Mouse (Mus musculus) macrophage (primary cell): Measurements from ENCODE around the gene Hint2. TPM values are rescaled to one million over a fixed set of nuclear protein-coding genes. Genes with fewer than 3 reads are reported as not detected.

Experiments used
- H3K27ac ChIP-seq: fragments of 350-480 bp; formaldehyde crosslinking; 2 replicates; pipeline ENCODE4 v1.9.0; 2021
- H3K36me3 ChIP-seq: fragments of 350-480 bp; formaldehyde crosslinking; 2 replicates; pipeline ENCODE4 v1.9.0; 2021; ENCODE audit errors: inconsistent target
- H3K4me3 ChIP-seq: fragments of 350-480 bp; formaldehyde crosslinking; 2 replicates; pipeline ENCODE4 v1.9.0; 2021; ENCODE audit errors: inconsistent target
- H3K79me2 ChIP-seq: fragments of 350-480 bp; formaldehyde crosslinking; 2 replicates; pipeline ENCODE4 v1.9.0; 2021; ENCODE audit errors: inconsistent target
- WGBS: methylation state at CpG from one replicate; pipeline ENCODE4 v1.1.7; 2026; ENCODE audit warnings: inconsistent platforms; ENCODE audit not compliant: missing documents; 5-methylcytosine and 5-hydroxymethylcytosine counted together
- polyA plus RNA-seq: library from polyadenylated mRNA; stranded (reverse); fragments of 250-400 nt; gene quantifications from 3 replicates; pipeline ENCODE4 v1.2.4, GENCODE M21; 2018; ENCODE audit warnings: inconsistent platforms
- total RNA-seq, 78 experiments: library from RNA; depleted of rRNA; stranded (reverse); fragments of 250-400 nt; gene quantifications; 1 replicate in 9 of 78; 2 replicates in 24 of 78; 3 replicates in 43 of 78; 4 replicates in 2 of 78; pipeline ENCODE4 v1.2.4; 2018; ENCODE audit warnings: inconsistent platforms in 56 of 78

The Hint2 gene
- 10 to 100 TPM in 11 of 26 experiments, 1 to 10 TPM in 13, not detected in 2; 1.2 to 24.6 (median 9.5) TPM for total RNA-seq (2018; cell fraction: chromatin; rRNA removed)
- total RNA-seq (2018; cell fraction: cytosol; rRNA removed) = 10 to 100 TPM; 18.6 to 27.8 (median 22.0) TPM
- total RNA-seq (2018; cell fraction: nucleus; rRNA removed) = 10 to 100 TPM in 17 of 26 experiments, 1 to 10 TPM in 9; 1.6 to 22.7 (median 12.6) TPM
- 11.4 to 34.2 TPM (median 26.9 TPM) in 3 replicates for polyA plus RNA-seq

GRCm38 (mm10) chr4:43656339-43657109 is at the start of gene Hint2:
Gene Hint2 (minus strand): TSS chr4:43656466.
- Histone ChIP-seq H3K4me3 (peak within 1 kb of the TSS; percentile 64), H3K36me3 (no peaks in the 10 kb centered on the region), H3K27ac (no peak within 1 kb of the TSS), H3K79me2 (no peaks in the 10 kb centered on the region)
- WGBS = 1% methylated on average over 34 of the region's 34 CpGs

GRCm38 (mm10) chr4:43705991-43706390 is 49.7 kb upstream of the Hint2 start:
- Histone ChIP-seq H3K79me2 (no peaks in the 10 kb centered on the region), H3K4me3 (no peak overlapping the region), H3K36me3 (no peaks in the 10 kb centered on the region), H3K27ac (no peak overlapping the region)
- WGBS = 89% methylated on average over 12 of the region's 13 CpGs

GRCm38 (mm10) chr4:43703851-43704250 is 47.6 kb upstream of the Hint2 start:
- H3K36me3 ChIP-seq = no peaks in the 10 kb centered on the region
- over 99% methylated on average over 8 of the region's 8 CpGs for WGBS
- no peaks in the 10 kb centered on the region for H3K79me2 ChIP-seq
- H3K4me3 ChIP-seq = no peak overlapping the region
- H3K27ac ChIP-seq = no peak overlapping the region

- Histone ChIP-seq H3K4me3 (no peak overlapping the region), H3K79me2 (no peaks in the 10 kb centered on the region), H3K36me3 (no peaks in the 10 kb centered on the region), H3K27ac (no peak overlapping the region)
- WGBS = 79% methylated on average over 6 of the region's 6 CpGs
Observed at GRCm38 (mm10) chr4:43703439-43703838, 47.2 kb upstream of the Hint2 start.

GRCm38 (mm10) chr4:43700707-43701106 is 44.4 kb upstream of the Hint2 start, which contains the start of gene Olfr70:
Gene Olfr70 (minus strand): TSS chr4:43700807.
- no peak within 1 kb of the TSS for H3K4me3 ChIP-seq
- H3K36me3 ChIP-seq = no peaks in the 10 kb centered on the region
- no peak within 1 kb of the TSS for H3K27ac ChIP-seq
- WGBS = 91% methylated on average over 6 of the region's 6 CpGs
- H3K79me2 ChIP-seq = no peaks in the 10 kb centered on the region

- WGBS = 95% methylated on average over 13 of the region's 13 CpGs
- H3K4me3 ChIP-seq = no peak overlapping the region
- H3K36me3 ChIP-seq = no peaks in the 10 kb centered on the region
- no peak overlapping the region for H3K27ac ChIP-seq
- H3K79me2 ChIP-seq = no peaks in the 10 kb centered on the region
Observed at GRCm38 (mm10) chr4:43696561-43696960, 40.3 kb upstream of the Hint2 start.

GRCm38 (mm10) chr4:43695249-43695671 is 39.0 kb upstream of the Hint2 start:
- 67% methylated on average over 8 of the region's 9 CpGs for WGBS
- Histone ChIP-seq H3K79me2 (no peaks in the 10 kb centered on the region), H3K4me3 (no peak overlapping the region), H3K27ac (no peak overlapping the region), H3K36me3 (no peaks in the 10 kb centered on the region)

- Histone ChIP-seq H3K79me2 (no peaks in the 10 kb centered on the region), H3K27ac (no peak overlapping the region), H3K36me3 (no peaks in the 10 kb centered on the region), H3K4me3 (no peak overlapping the region)
- 93% methylated on average over 1 of the region's 1 CpGs for WGBS
Observed at GRCm38 (mm10) chr4:43694439-43695248, 38.4 kb upstream of the Hint2 start.

GRCm38 (mm10) chr4:43693806-43694241 is 37.6 kb upstream of the Hint2 start:
- H3K27ac ChIP-seq = no peak overlapping the region
- WGBS = 42% methylated on average over 5 of the region's 5 CpGs
- H3K4me3 ChIP-seq = no peak overlapping the region
- H3K79me2 ChIP-seq = no peaks in the 10 kb centered on the region
- no peaks in the 10 kb centered on the region for H3K36me3 ChIP-seq

- Histone ChIP-seq H3K4me3 (no peak overlapping the region), H3K27ac (no peak overlapping the region), H3K36me3 (no peaks in the 10 kb centered on the region), H3K79me2 (no peaks in the 10 kb centered on the region)
- 58% methylated on average over 5 of the region's 5 CpGs for WGBS
Observed at GRCm38 (mm10) chr4:43691026-43691425, 34.8 kb upstream of the Hint2 start.

GRCm38 (mm10) chr4:43690021-43690420 is 33.8 kb upstream of the Hint2 start:
- H3K4me3 ChIP-seq = no peak overlapping the region
- no peaks in the 10 kb centered on the region for H3K36me3 ChIP-seq
- no peak overlapping the region for H3K27ac ChIP-seq
- WGBS = 96% methylated on average over 17 of the region's 17 CpGs
- no peaks in the 10 kb centered on the region for H3K79me2 ChIP-seq

- WGBS = 94% methylated on average over 7 of the region's 7 CpGs
- Histone ChIP-seq H3K79me2 (no peaks in the 10 kb centered on the region), H3K36me3 (no peaks in the 10 kb centered on the region), H3K4me3 (no peak overlapping the region), H3K27ac (no peak overlapping the region)
Observed at GRCm38 (mm10) chr4:43679416-43680043, 23.3 kb upstream of the Hint2 start.

- no peak overlapping the region for H3K27ac ChIP-seq
- no peaks in the 10 kb centered on the region for H3K36me3 ChIP-seq
- 89% methylated on average over 6 of the region's 6 CpGs for WGBS
- H3K79me2 ChIP-seq = no peaks in the 10 kb centered on the region
- no peak overlapping the region for H3K4me3 ChIP-seq
Observed at GRCm38 (mm10) chr4:43678541-43678940, 22.3 kb upstream of the Hint2 start.

- Histone ChIP-seq H3K4me3 (no peak overlapping the region), H3K27ac (no peak overlapping the region), H3K36me3 (no peaks in the 10 kb centered on the region), H3K79me2 (no peaks in the 10 kb centered on the region)
- WGBS = 94% methylated on average over 4 of the region's 4 CpGs
Observed at GRCm38 (mm10) chr4:43675608-43676007, 19.3 kb upstream of the Hint2 start.
